Mouse (Mus musculus) megakaryocyte progenitor cell, adult 5-6 weeks (primary cell): ENCODE measurements around the gene C8b. TPM values are rescaled to one million over a fixed set of nuclear protein-coding genes. Genes with fewer than 3 reads are reported as not detected.

Source experiments
- ATAC-seq: replicated peaks from 2 replicates; pipeline ENCODE4 v1.8.0; 2016; ENCODE audit warnings: mild to moderate bottlenecking, moderate TSS enrichment, inconsistent platforms; ENCODE audit not compliant: poor library complexity
- total RNA-seq, 2 experiments: library from RNA; stranded (forward) in 1 of 2; stranded (reverse) in 1 of 2; fragments of 157-497, 149-512 nt in 1 of 2; fragments of 200-1000 nt in 1 of 2; gene quantifications; 2 replicates each; pipeline versions ENCODE4 v1.2.3 to v1.2.4; 2015 to 2017

Gene C8b
- total RNA-seq, 2 experiments from 2014 or later: not detected

- no peak for ATAC-seq
Measured at GRCm38 (mm10) chr4:104805414-104806257, 39.5 kb downstream of the C8b start.

- no peak for ATAC-seq
Measured at GRCm38 (mm10) chr4:104810710-104811286, 44.7 kb downstream of the C8b start.

- no peak for ATAC-seq
Measured at GRCm38 (mm10) chr4:104813617-104814016, 47.5 kb downstream of the C8b start.

GRCm38 (mm10) chr4:104816519-104817232 lies 50.6 kb downstream of the C8b start:
- ATAC-seq: no peak

- no peak for ATAC-seq
Measured at GRCm38 (mm10) chr4:104817509-104817908, 51.4 kb downstream of the C8b start.

- no peak for ATAC-seq
Measured at GRCm38 (mm10) chr4:104818986-104819385, 52.9 kb downstream of the C8b start.

GRCm38 (mm10) chr4:104819891-104820290 lies 53.8 kb downstream of the C8b start:
- ATAC-seq: no peak

GRCm38 (mm10) chr4:104823597-104824101 lies 57.5 kb downstream of the C8b start:
- no peak for ATAC-seq

GRCm38 (mm10) chr4:104824381-104825077 lies 58.4 kb downstream of the C8b start:
- no peak for ATAC-seq

GRCm38 (mm10) chr4:104828939-104829338 lies 62.8 kb downstream of the C8b start:
- ATAC-seq: no peak

GRCm38 (mm10) chr4:104835096-104835495 lies 69.0 kb downstream of the C8b start:
- ATAC-seq: no peak

GRCm38 (mm10) chr4:104838342-104838741 lies 72.2 kb downstream of the C8b start:
- no peak for ATAC-seq

- ATAC-seq: no peak
Measured at GRCm38 (mm10) chr4:104842204-104842603, 76.1 kb downstream of the C8b start.

- ATAC-seq: no peak
Measured at GRCm38 (mm10) chr4:104843546-104843945, 77.4 kb downstream of the C8b start.

Other genes with a start within 250 kb of the C8b start
- not detected in 2 replicates for gene Gm17662, start 91.0 kb downstream of the C8b start, total RNA-seq (2015)
- gene Gm17662, start 91.0 kb downstream of the C8b start, total RNA-seq (2017): not detected in 2 replicates
- gene C8a, start 110.1 kb downstream of the C8b start, total RNA-seq (2015): not detected in 2 replicates
- not detected in 2 replicates for gene C8a, start 110.1 kb downstream of the C8b start, total RNA-seq (2017)
- gene Fyb2, start 147.1 kb downstream of the C8b start, total RNA-seq (2015): not detected in 2 replicates
- gene Fyb2, start 147.1 kb downstream of the C8b start, total RNA-seq (2017): not detected in 2 replicates